9 mouse cellular contexts compared by ENCODE assay signal in the genomic region with DNA sequence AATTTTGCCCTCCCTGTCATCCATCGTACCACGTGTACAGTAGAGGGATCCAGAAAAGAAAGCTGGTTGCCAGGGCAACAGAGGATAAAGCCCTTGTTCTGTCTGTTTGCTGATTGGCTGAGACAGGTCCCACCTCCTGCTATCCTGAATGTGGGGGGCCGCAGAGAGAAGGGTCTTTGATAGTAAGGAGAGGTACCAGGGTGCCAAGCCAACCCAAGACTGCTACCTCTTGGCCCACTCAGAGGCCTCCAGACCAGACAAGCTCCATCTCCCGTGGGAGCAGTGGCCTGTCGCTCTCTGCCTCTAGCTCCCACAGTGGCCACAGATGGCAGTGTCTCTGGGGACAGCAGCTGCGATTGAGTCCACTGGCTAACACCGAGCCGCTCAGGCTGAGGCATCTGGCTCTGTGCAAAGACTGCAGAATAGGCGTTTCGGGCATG. TPM values are rescaled to one million over a fixed set of nuclear protein-coding genes. Genes with fewer than 3 reads are reported as not detected.
DNase-seq lines count a peak whose midpoint lies in the region; ATAC-seq and TF ChIP-seq lines count a peak whose summit lies in the region.
"Had no signal": no experiment of that assay in that cellular context is flagged by ENCODE, and none has a peak within 500 bp of the region (broad histone marks: within the 10 kb centered on the region; RNA-seq: fewer than 3 reads in every experiment).

No protein-coding gene starts in this region.

- H3K27ac ChIP-seq in gastrocnemius, adult 2 months = no peak overlapping the region

- H3K4me1 ChIP-seq in E14TG2a.4 (replicated peaks; ENCODE audit: low read depth, low read length) = peaks cover 80% of the 10 kb centered on the region

- peak overlapping the region; percentile 54 for H3K4me3 ChIP-seq in E14TG2a.4 (replicated peaks; ENCODE audit: low read length)
- no peak overlapping the region for H3K4me3 ChIP-seq in gastrocnemius, adult 2 months

- no peak for TF ChIP-seq CTCF in E14TG2a.4 (conservative IDR thresholded peaks at IDR 0.05; ENCODE audit: low read length)
- TF ChIP-seq CTCF in gastrocnemius, adult 2 months (IDR thresholded peaks at IDR 0.05) = no peak

- peaks cover 5% of the 10 kb centered on the region; the same call in 1 of the 2 replicates for H3K9me3 ChIP-seq in E14TG2a.4 (ENCODE audit: low read length)

- peaks cover 9% of the 10 kb centered on the region for H3K27me3 ChIP-seq in E14TG2a.4 (ENCODE audit: insufficient read depth, low read length)

- no peaks in the 10 kb centered on the region for H3K36me3 ChIP-seq in E14TG2a.4 (ENCODE audit: insufficient read depth, low read length)

- ATAC-seq in inflammation-experienced regulatory T-cells, adult 6 months = no peak

- intact Hi-C loops in left cerebral cortex, postnatal 14 days (cut with DNase I) = no loop called here
- intact Hi-C loops in gastrocnemius, adult 2 months (cut with DNase I) = no loop called here

- peak; percentile 88 for DNase-seq in cerebellum, adult 9-10 months
- DNase-seq in frontal cortex, postnatal 14 days (ENCODE audit: low spot score in 2 of 2) = peak; percentile 77 to 86
- peak; percentile 87 to 96 for DNase-seq in left cerebral cortex, postnatal 14 days (ENCODE audit: low spot score in 2 of 2)
- peak; percentile 92 for DNase-seq in right cerebral cortex, adult 18-20 months
- no peak for DNase-seq in gastrocnemius, adult 2 months
- no peak for DNase-seq in gastrocnemius, postnatal 4 days (ENCODE audit: low spot score in 2 of 2)

RNA-seq across cellular contexts. Expression of a gene that starts 3.8 kb away (rescaled TPM):
- total RNA-seq in left cerebral cortex, postnatal 14 days (2021) = 100 to 1,000 TPM; 104 TPM
- polyA plus RNA-seq in inflammation-experienced regulatory T-cells, adult 6 months (2017; shearing (Covaris generic)) = not detected
- not detected for total RNA-seq in gastrocnemius, adult 2 months (2021)
- not detected for total RNA-seq in gastrocnemius, postnatal 4 days (2021)
- polyA plus RNA-seq: stomach, embryonic 14.5 days had no signal

RNA-seq across cellular contexts. Expression of a gene that starts 11.4 kb away (rescaled TPM):
- 1 to 10 TPM; 3.3 to 5.0 TPM for total RNA-seq in left cerebral cortex, postnatal 14 days (2021)
- 10 to 100 TPM in 2 of 3 experiments, 1 to 10 TPM in 1; 6.0 to 56.1 (median 12.3) TPM for polyA plus RNA-seq in inflammation-experienced regulatory T-cells, adult 6 months (2017; shearing (Covaris generic))
- total RNA-seq in gastrocnemius, adult 2 months (2021) = not detected
- 10 to 100 TPM in 1 of 2 experiments, 1 to 10 TPM in 1; 8.5 to 14.4 TPM for total RNA-seq in gastrocnemius, postnatal 4 days (2021)

RNA-seq across cellular contexts. Expression of a gene that starts 18.7 kb away (rescaled TPM):
- total RNA-seq in left cerebral cortex, postnatal 14 days (2021) = 100 to 1,000 TPM; 428 to 442 TPM
- polyA plus RNA-seq in inflammation-experienced regulatory T-cells, adult 6 months (2017; shearing (Covaris generic)) = not detected
- under 1 TPM; 0.41 to 0.45 TPM for total RNA-seq in gastrocnemius, adult 2 months (2021)
- total RNA-seq in gastrocnemius, postnatal 4 days (2021) = 1 to 10 TPM; 1.2 to 1.9 TPM

RNA-seq across cellular contexts. Expression of a gene that starts 31.8 kb away (rescaled TPM):
- total RNA-seq in left cerebral cortex, postnatal 14 days (2021) = under 1 TPM; 0.27 to 0.35 TPM
- polyA plus RNA-seq in inflammation-experienced regulatory T-cells, adult 6 months (2017; shearing (Covaris generic)) = 1 to 10 TPM; 2.3 to 7.1 (median 4.8) TPM
- total RNA-seq in gastrocnemius, adult 2 months (2021) = not detected
- under 1 TPM in 1 of 2 experiments, not detected in 1; 0.66 TPM for total RNA-seq in gastrocnemius, postnatal 4 days (2021)
- polyA plus RNA-seq: stomach, embryonic 14.5 days had no signal

RNA-seq across cellular contexts. Expression of a gene that starts 42.8 kb away (rescaled TPM):
- not detected for total RNA-seq in left cerebral cortex, postnatal 14 days (2021)
- polyA plus RNA-seq in inflammation-experienced regulatory T-cells, adult 6 months (2017; shearing (Covaris generic)) = not detected
- total RNA-seq in gastrocnemius, adult 2 months (2021) = not detected
- total RNA-seq in gastrocnemius, postnatal 4 days (2021) = not detected

Comparison
In these comparisons a context has a peak if more than half of its experiments do, and no peak if none do; other contexts are left out.
1. DNase-seq: peak in cerebellum, adult 9-10 months (single experiment), frontal cortex, postnatal 14 days (2 of 2), left cerebral cortex, postnatal 14 days (2 of 2) and right cerebral cortex, adult 18-20 months (single experiment); none in gastrocnemius, adult 2 months (single experiment) and gastrocnemius, postnatal 4 days (0 of 2).
2. RNA of a gene that starts 3.8 kb away (total RNA-seq): 104 TPM in left cerebral cortex, postnatal 14 days; not detected in gastrocnemius, adult 2 months and not detected in gastrocnemius, postnatal 4 days; every median in the first group is over 100 times any median in the second.
3. RNA of a gene that starts 18.7 kb away (total RNA-seq): 428 to 442 TPM in left cerebral cortex, postnatal 14 days; 1.2 to 1.9 TPM in gastrocnemius, postnatal 4 days and 0.41 to 0.45 TPM in gastrocnemius, adult 2 months; every median in the first group is over 100 times any median in the second.